Mouse (Mus musculus) spleen, adult 2 months (tissue): ENCODE data around the gene Wtap.

Source experiments
- CTCF ChIP-seq: fragments of 200-500 bp; IDR thresholded peaks from 2 replicates; pipeline ENCODE4 v1.5.1; 2011; ENCODE audit warnings: mild to moderate bottlenecking, inconsistent platforms; ENCODE audit not compliant: insufficient read depth, insufficient read length, insufficient replicate concordance; ENCODE audit errors: extremely low read depth
- POLR2A ChIP-seq: fragments of 200-500 bp; IDR thresholded peaks from 2 replicates; pipeline ENCODE4 v1.6.1; 2011; ENCODE audit warnings: low read depth, low read length, inconsistent platforms

- no peak for TF ChIP-seq POLR2A
- TF ChIP-seq CTCF, result no peak
Measured at GRCm38 (mm10) chr17:12925001-12925400, 69.0 kb downstream of the Wtap start.
